Mouse (Mus musculus) liver, postnatal 0 days (tissue): ENCODE results near the gene Capzb.

ENCODE experiments used
- CTCF ChIP-seq: sonication (generic); IDR thresholded peaks from 2 replicates; pipeline ENCODE4 v1.5.1; 2016; ENCODE audit warnings: antibody characterized with exemption, low read depth
- EP300 ChIP-seq: IDR thresholded peaks from 2 replicates; pipeline ENCODE4 v1.6.1; 2016; ENCODE audit warnings: antibody characterized with exemption, low read depth, mild to moderate bottlenecking

GRCm38 (mm10) chr4:139142985-139143384, 49.7 kb upstream of the Capzb start:
- no peak for TF ChIP-seq EP300
- TF ChIP-seq CTCF = no peak
